Mouse (Mus musculus) myocyte (in vitro differentiated cells): ENCODE data around the gene Scml4.

Experiments
- CEBPB ChIP-seq: IDR thresholded peaks from 2 replicates; pipeline ENCODE4 v1.6.1; 2011; ENCODE audit warnings: mild to moderate bottlenecking, moderate library complexity; ENCODE audit not compliant: poor library complexity, insufficient read depth, severe bottlenecking
- E2F4 ChIP-seq: IDR thresholded peaks from one replicate; pipeline ENCODE4 v1.6.1; 2011; ENCODE audit warnings: mild to moderate bottlenecking, control low read depth, moderate library complexity; ENCODE audit not compliant: insufficient read depth
- MAX ChIP-seq: IDR thresholded peaks from one replicate; pipeline ENCODE4 v1.6.1; 2011; ENCODE audit warnings: low read depth, mild to moderate bottlenecking, control low read depth
- MYOD1 ChIP-seq, 3 experiments: IDR thresholded peaks; one replicate each; pipeline ENCODE4 v1.6.1; 2011; ENCODE audit warnings: control low read depth in 2 of 3, low read depth in 2 of 3, mild to moderate bottlenecking in 2 of 3, moderate library complexity in 1 of 3; ENCODE audit not compliant: insufficient read length in 2 of 3, control insufficient read depth in 1 of 3
- MYOG ChIP-seq, 3 experiments: IDR thresholded peaks; one replicate each; pipeline ENCODE4 v1.6.1; 2011; ENCODE audit warnings: control low read depth in 2 of 3, low read depth in 2 of 3, mild to moderate bottlenecking in 2 of 3; ENCODE audit not compliant: insufficient read length in 2 of 3, control insufficient read depth in 1 of 3, insufficient read depth in 1 of 3
- POLR2A ChIP-seq: IDR thresholded peaks from one replicate; pipeline ENCODE4 v1.6.1; 2011; ENCODE audit warnings: low read depth, mild to moderate bottlenecking, control low read depth, moderate library complexity; ENCODE audit not compliant: insufficient read length
- POLR2AphosphoS2 ChIP-seq: IDR thresholded peaks from one replicate; pipeline ENCODE4 v1.6.1; 2011; ENCODE audit warnings: low read depth, control low read depth; ENCODE audit not compliant: insufficient read length
- REST ChIP-seq: IDR thresholded peaks from one replicate; pipeline ENCODE4 v1.6.1; 2011; ENCODE audit warnings: mild to moderate bottlenecking, control low read depth, moderate library complexity; ENCODE audit not compliant: insufficient read depth, insufficient read length
- TCF12 ChIP-seq: IDR thresholded peaks from one replicate; pipeline ENCODE4 v1.6.1; 2011; ENCODE audit warnings: mild to moderate bottlenecking, control low read depth; ENCODE audit not compliant: poor library complexity, insufficient read depth, severe bottlenecking
- USF1 ChIP-seq: IDR thresholded peaks from one replicate; pipeline ENCODE4 v1.6.1; 2011; ENCODE audit warnings: low read depth, mild to moderate bottlenecking, control low read depth, moderate library complexity

- TF ChIP-seq MAX = no peak
- no peak for TF ChIP-seq MYOD1 (IDR thresholded peaks at IDR 0.05; ENCODE audit: control insufficient read depth in 1 of 3, insufficient read length in 2 of 3, low read depth in 2 of 3)
- no peak for TF ChIP-seq POLR2A
- TF ChIP-seq MYOG (IDR thresholded peaks at IDR 0.05; ENCODE audit: control insufficient read depth in 1 of 3, insufficient read depth in 1 of 3, insufficient read length in 2 of 3, low read depth in 2 of 3) = no peak
- TF ChIP-seq USF1 = no peak
- TF ChIP-seq E2F4 = no peak
- no peak for TF ChIP-seq REST
- no peak for TF ChIP-seq CEBPB
- no peak for TF ChIP-seq TCF12
- no peak for TF ChIP-seq POLR2AphosphoS2
Measured at GRCm38 (mm10) chr10:42876172-42876571, 16.0 kb downstream of the Scml4 start.
